Mouse (Mus musculus) liver, adult 2 months (tissue): ENCODE measurements around the gene Ptprm. TPM values are rescaled to one million over a fixed set of nuclear protein-coding genes. Genes with fewer than 3 reads are reported as not detected.

ENCODE experiments used
- DNase-seq: peaks from one replicate; pipeline ENCODE4 v3.0.0-alpha.2; 2011; ENCODE audit warnings: low read depth, low spot score; ENCODE audit errors: extremely low read depth
- H3K27ac ChIP-seq: fragments of 200-500 bp; replicated peaks from 2 replicates; pipeline ENCODE4 v1.5.1; 2012; ENCODE audit warnings: low read depth, mild to moderate bottlenecking, control low read depth, inconsistent platforms, low read length; ENCODE audit not compliant: insufficient read depth
- H3K27me3 ChIP-seq: fragments of 200-500 bp; 2 replicates; pipeline ENCODE4 v1.6.1; 2012; ENCODE audit warnings: mild to moderate bottlenecking, moderate library complexity, low read length, inconsistent platforms; ENCODE audit not compliant: control insufficient read depth, insufficient read depth
- H3K36me3 ChIP-seq: fragments of 200-500 bp; 2 replicates; pipeline ENCODE4 v1.6.1; 2012; ENCODE audit warnings: low read length, inconsistent platforms; ENCODE audit not compliant: control insufficient read depth, insufficient read depth
- H3K4me1 ChIP-seq: fragments of 200-500 bp; 2 replicates; pipeline ENCODE4 v1.6.1; 2011; ENCODE audit warnings: low read length; ENCODE audit not compliant: control insufficient read depth, insufficient read depth
- H3K4me3 ChIP-seq: fragments of 200-500 bp; 2 replicates; pipeline ENCODE4 v1.5.1; 2011; ENCODE audit warnings: low read depth, mild to moderate bottlenecking, control low read depth, low read length, moderate library complexity; ENCODE audit not compliant: insufficient read depth
- H3K79me2 ChIP-seq: fragments of 200-500 bp; 2 replicates; pipeline ENCODE4 v1.6.1; 2012; ENCODE audit warnings: inconsistent platforms, mild to moderate bottlenecking, low read length, moderate library complexity; ENCODE audit not compliant: control insufficient read depth, insufficient read depth
- H3K9ac ChIP-seq: fragments of 200-500 bp; 2 replicates; pipeline ENCODE4 v1.6.1; 2012; ENCODE audit warnings: low read depth, mild to moderate bottlenecking, control low read depth, inconsistent platforms, low read length
- CTCF ChIP-seq: fragments of 200-500 bp; IDR thresholded peaks from 2 replicates; pipeline ENCODE4 v1.5.1; 2011; ENCODE audit warnings: low read depth, low read length, control low read depth
- POLR2A ChIP-seq: fragments of 200-500 bp; IDR thresholded peaks from 2 replicates; pipeline ENCODE4 v1.6.1; 2011; ENCODE audit warnings: low read length, control low read depth; ENCODE audit not compliant: insufficient read depth; ENCODE audit errors: extremely low read depth
- WGBS: fragments of 180-500 bp; shearing (Covaris S2); methylation state at CpG from one replicate; pipeline ENCODE4 v1.1.7; 2018; 5-methylcytosine and 5-hydroxymethylcytosine counted together
- polyA plus RNA-seq: library from polyadenylated mRNA; depleted of rRNA; stranded (reverse); fragments of >200 nt; gene quantifications from 2 replicates; pipeline ENCODE4 v1.2.3, GENCODE M21; 2012
- total RNA-seq: library from RNA; depleted of rRNA; stranded (reverse); fragments of >200 nt; gene quantifications from 2 replicates; pipeline ENCODE4 v1.2.3, GENCODE M21; 2014

Gene Ptprm
- total and polyA plus RNA-seq, 2 experiments = 0.78 to 3.3 TPM

GRCm38 (mm10) chr17:66943539-66943938 is 410.7 kb downstream of the Ptprm start:
- Histone ChIP-seq H3K9ac (no peak overlapping the region), H3K27me3 (no peaks in the 10 kb centered on the region), H3K27ac (no peak overlapping the region), H3K79me2 (no peaks in the 10 kb centered on the region), H3K4me1 (no peaks in the 10 kb centered on the region), H3K36me3 (no peaks in the 10 kb centered on the region), H3K4me3 (no peak overlapping the region)
- DNase-seq = no peak
- no peak for TF ChIP-seq CTCF
- TF ChIP-seq POLR2A = no peak
- 93% methylated on average over 9 of the region's 9 CpGs for WGBS

- no peaks in the 10 kb centered on the region for H3K27me3 ChIP-seq
- no peaks in the 10 kb centered on the region for H3K36me3 ChIP-seq
- no peaks in the 10 kb centered on the region for H3K79me2 ChIP-seq
- H3K27ac ChIP-seq = no peak overlapping the region
- no peak overlapping the region for H3K9ac ChIP-seq
- 94% methylated on average over 5 of the region's 5 CpGs for WGBS
- no peak overlapping the region for H3K4me3 ChIP-seq
- DNase-seq = no peak
- no peak for TF ChIP-seq POLR2A
- TF ChIP-seq CTCF = no peak
- H3K4me1 ChIP-seq = no peaks in the 10 kb centered on the region
Observed at GRCm38 (mm10) chr17:66925611-66926010, 428.6 kb downstream of the Ptprm start.

GRCm38 (mm10) chr17:66914696-66915095 is 439.6 kb downstream of the Ptprm start:
- no peak overlapping the region for H3K4me3 ChIP-seq
- no peaks in the 10 kb centered on the region for H3K4me1 ChIP-seq
- H3K27me3 ChIP-seq = peaks cover 2% of the 10 kb centered on the region; the same call in 1 of the 2 replicates
- DNase-seq = no peak
- no peak overlapping the region for H3K9ac ChIP-seq
- H3K27ac ChIP-seq = no peak overlapping the region
- no peaks in the 10 kb centered on the region for H3K79me2 ChIP-seq
- TF ChIP-seq CTCF (no peak), POLR2A (no peak)
- H3K36me3 ChIP-seq = no peaks in the 10 kb centered on the region
- WGBS = 75% methylated on average over 6 of the region's 6 CpGs

- Histone ChIP-seq H3K27me3 (no peaks in the 10 kb centered on the region), H3K4me1 (no peaks in the 10 kb centered on the region), H3K9ac (no peak overlapping the region), H3K27ac (no peak overlapping the region), H3K36me3 (no peaks in the 10 kb centered on the region), H3K4me3 (no peak overlapping the region), H3K79me2 (no peaks in the 10 kb centered on the region)
- no peak for TF ChIP-seq POLR2A
- TF ChIP-seq CTCF = no peak
- WGBS = 96% methylated on average over 6 of the region's 6 CpGs
- no peak for DNase-seq
Observed at GRCm38 (mm10) chr17:66912533-66912932, 441.7 kb downstream of the Ptprm start.

GRCm38 (mm10) chr17:66912120-66912519 is 442.1 kb downstream of the Ptprm start:
- H3K36me3 ChIP-seq = no peaks in the 10 kb centered on the region
- H3K4me1 ChIP-seq = no peaks in the 10 kb centered on the region
- H3K9ac ChIP-seq = no peak overlapping the region
- 93% methylated on average over 11 of the region's 11 CpGs for WGBS
- no peaks in the 10 kb centered on the region for H3K27me3 ChIP-seq
- TF ChIP-seq POLR2A (no peak), CTCF (no peak)
- H3K4me3 ChIP-seq = no peak overlapping the region
- no peak overlapping the region for H3K27ac ChIP-seq
- DNase-seq = no peak
- no peaks in the 10 kb centered on the region for H3K79me2 ChIP-seq

- Histone ChIP-seq H3K27me3 (no peaks in the 10 kb centered on the region), H3K4me1 (no peaks in the 10 kb centered on the region), H3K36me3 (no peaks in the 10 kb centered on the region), H3K9ac (no peak overlapping the region), H3K79me2 (no peaks in the 10 kb centered on the region), H3K27ac (no peak overlapping the region), H3K4me3 (no peak overlapping the region)
- no peak for TF ChIP-seq POLR2A
- no peak for TF ChIP-seq CTCF
- DNase-seq = no peak
- WGBS = 83% methylated on average over 4 of the region's 4 CpGs
Observed at GRCm38 (mm10) chr17:66909901-66910300, 444.4 kb downstream of the Ptprm start.
